Mouse (Mus musculus) stomach, adult 2 months (tissue): ENCODE data around the gene Gm7257. TPM values are rescaled to one million over a fixed set of nuclear protein-coding genes. Genes with fewer than 3 reads are reported as not detected.

ENCODE experiments used
- polyA plus RNA-seq: library from polyadenylated mRNA; depleted of rRNA; stranded (reverse); fragments of >200 nt; gene quantifications from 2 replicates; pipeline ENCODE4 v1.2.3, GENCODE M21; 2012; rRNA removed

Gm7257 gene
- polyA plus RNA-seq: not detected in 2 replicates

GRCm38 (mm10) chr9:36431584-36431983, at the start of gene Gm7257:
Gene Gm7257 (plus strand): TSS chr9:36431884.

GRCm38 (mm10) chr9:36475338-36475737, 43.7 kb downstream of the Gm7257 start, which contains the start of gene Gm9513:
Gene Gm9513 (plus strand): TSS chr9:36475638.

Other genes starting within 250 kb of the Gm7257 start
- not detected in 2 replicates for gene Gm9513, start 43.8 kb downstream of the Gm7257 start, polyA plus RNA-seq
- gene Gm5615, start 110.1 kb downstream of the Gm7257 start, polyA plus RNA-seq: not detected in 2 replicates
- gene Gm17689, start 150.8 kb downstream of the Gm7257 start, polyA plus RNA-seq: not detected in 2 replicates
- gene A630095E13Rik, start 211.5 kb downstream of the Gm7257 start, polyA plus RNA-seq: not detected in 2 replicates